Mouse (Mus musculus): ENCODE data around the gene Pank1. TPM values are rescaled to one million over a fixed set of nuclear protein-coding genes. Genes with fewer than 3 reads are reported as not detected.

Gene Pank1
- polyA plus RNA-seq, 1 experiment from 2014 or later, result 4.6 TPM

GRCm38 (mm10) chr19:34819577-34820170 lies 59.6 kb downstream of the Pank1 start:
- H3K4me2 ChIP-seq, result no peak overlapping the region
- WGBS (ENCODE audit: insufficient replicate concordance), result 69% methylated on average over 5 of the region's 5 CpGs
- H3K9me3 ChIP-seq (replicated peaks), result no peaks in the 10 kb centered on the region
- H3K27ac ChIP-seq, result peak overlapping the region; percentile 37; the same call in 1 of the 2 replicates
- no peaks in the 10 kb centered on the region; the same call in 1 of the 2 replicates for H3K4me1 ChIP-seq (replicated peaks)
- no peak for DNase-seq
- H3K4me3 ChIP-seq (replicated peaks), result no peak overlapping the region
- H3K36me3 ChIP-seq, result peaks cover 10% of the 10 kb centered on the region; the same call in 1 of the 2 replicates
- H3K27me3 ChIP-seq, result no peaks in the 10 kb centered on the region
- no peak overlapping the region for H3K9ac ChIP-seq
- peak; percentile 82 for ATAC-seq (ENCODE audit: low read depth)

DNA sequence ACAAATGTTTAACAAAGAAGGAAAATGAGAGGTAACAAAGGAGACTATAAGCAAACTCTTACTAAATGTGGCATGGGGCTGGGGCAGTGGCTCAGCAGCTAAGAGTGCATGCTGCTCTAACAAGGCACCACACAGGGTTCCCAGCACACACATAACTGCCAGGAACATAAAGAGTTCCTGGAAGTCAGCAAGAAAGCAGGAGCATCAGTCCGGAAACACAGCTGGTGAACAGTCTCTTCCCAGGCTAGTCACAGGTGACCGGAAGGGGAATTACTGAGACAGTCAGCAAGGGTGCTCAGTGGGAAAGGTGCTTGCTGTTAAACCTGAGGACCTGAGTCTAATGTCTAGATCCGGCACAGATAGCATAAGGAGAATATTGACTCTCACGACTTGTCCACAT lies 63.9 kb downstream of the Pank1 start:
- no peaks in the 10 kb centered on the region for H3K9me3 ChIP-seq (replicated peaks)
- ATAC-seq (ENCODE audit: low read depth) (no peak), DNase-seq (no peak)
- no peaks in the 10 kb centered on the region for H3K27me3 ChIP-seq
- WGBS (ENCODE audit: insufficient replicate concordance), result 78% methylated on average over 4 of the region's 4 CpGs
- H3K9ac ChIP-seq, result no peak overlapping the region
- H3K27ac ChIP-seq, result no peak overlapping the region
- no peak overlapping the region for H3K4me3 ChIP-seq (replicated peaks)
- 0 out of 2 replicates have a peak, but pooled peaks cover 2% of the 10 kb centered on the region for H3K36me3 ChIP-seq
- H3K4me2 ChIP-seq, result no peak overlapping the region
- no peaks in the 10 kb centered on the region; the same call in 1 of the 2 replicates for H3K4me1 ChIP-seq (replicated peaks)

GRCm38 (mm10) chr19:34814696-34815095 lies 64.6 kb downstream of the Pank1 start:
- Histone ChIP-seq H3K4me2 (no peak overlapping the region), H3K27ac (no peak overlapping the region), H3K4me1 (replicated peaks) (no peaks in the 10 kb centered on the region; the same call in 1 of the 2 replicates), H3K4me3 (replicated peaks) (no peak overlapping the region), H3K36me3 (0 out of 2 replicates have a peak, but pooled peaks cover 2% of the 10 kb centered on the region), H3K27me3 (no peaks in the 10 kb centered on the region), H3K9me3 (replicated peaks) (no peaks in the 10 kb centered on the region), H3K9ac (no peak overlapping the region)
- ATAC-seq (ENCODE audit: low read depth) (no peak), DNase-seq (no peak)
- 55% methylated on average over 4 of the region's 4 CpGs for WGBS (ENCODE audit: insufficient replicate concordance)

DNA sequence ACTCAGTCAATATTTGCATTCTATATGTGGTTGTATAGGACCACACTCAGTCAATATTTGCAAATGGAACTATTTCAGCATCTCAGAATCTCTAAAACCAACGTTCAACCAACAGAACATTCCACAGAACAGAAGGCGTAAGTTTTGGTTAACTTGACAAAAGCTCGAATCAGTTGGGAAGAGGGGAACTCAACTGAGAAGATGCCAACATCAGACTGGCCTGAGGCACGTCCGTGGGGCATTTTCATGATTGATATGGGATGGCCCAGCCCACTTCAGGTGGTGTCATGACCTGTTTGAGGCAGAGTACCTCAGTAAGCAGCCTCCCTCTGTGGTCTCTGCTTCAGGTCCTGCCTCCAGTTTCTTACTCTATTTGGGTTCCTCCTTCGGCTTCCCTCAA lies 65.3 kb downstream of the Pank1 start:
- Histone ChIP-seq H3K4me2 (no peak overlapping the region), H3K36me3 (0 out of 2 replicates have a peak, but pooled peaks cover 1% of the 10 kb centered on the region), H3K27ac (no peak overlapping the region), H3K4me1 (replicated peaks) (no peaks in the 10 kb centered on the region; the same call in 1 of the 2 replicates), H3K9ac (no peak overlapping the region), H3K4me3 (replicated peaks) (no peak overlapping the region), H3K27me3 (no peaks in the 10 kb centered on the region), H3K9me3 (replicated peaks) (no peaks in the 10 kb centered on the region)
- no peak for ATAC-seq (ENCODE audit: low read depth)
- 74% methylated on average over 6 of the region's 6 CpGs for WGBS (ENCODE audit: insufficient replicate concordance)
- DNase-seq, result no peak

DNA sequence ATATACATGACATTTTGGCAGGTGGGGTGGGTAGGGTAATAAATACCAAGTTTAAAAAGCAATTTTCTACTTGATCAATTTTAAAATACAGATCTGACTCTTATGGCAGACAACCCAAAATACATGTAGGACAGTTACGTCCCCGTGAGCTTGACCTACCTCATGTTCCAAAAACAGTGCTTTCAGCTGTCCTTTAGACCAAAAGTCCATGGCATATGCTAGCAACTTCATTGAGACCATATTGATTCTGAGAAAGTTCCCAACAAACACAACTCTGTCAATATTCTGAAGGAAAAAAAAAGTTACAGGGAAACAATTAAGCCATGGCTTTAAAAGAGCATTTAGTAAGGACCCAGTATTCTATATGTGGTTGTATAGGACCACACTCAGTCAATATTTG lies 65.7 kb downstream of the Pank1 start:
- Histone ChIP-seq H3K4me2 (no peak overlapping the region), H3K36me3 (no peaks in the 10 kb centered on the region), H3K9me3 (replicated peaks) (no peaks in the 10 kb centered on the region), H3K27ac (no peak overlapping the region), H3K4me1 (replicated peaks) (no peaks in the 10 kb centered on the region), H3K4me3 (replicated peaks) (no peak overlapping the region), H3K9ac (no peak overlapping the region), H3K27me3 (no peaks in the 10 kb centered on the region)
- ATAC-seq (ENCODE audit: low read depth) (no peak), DNase-seq (no peak)
- 75% methylated on average over 2 of the region's 2 CpGs for WGBS (ENCODE audit: insufficient replicate concordance)

DNA sequence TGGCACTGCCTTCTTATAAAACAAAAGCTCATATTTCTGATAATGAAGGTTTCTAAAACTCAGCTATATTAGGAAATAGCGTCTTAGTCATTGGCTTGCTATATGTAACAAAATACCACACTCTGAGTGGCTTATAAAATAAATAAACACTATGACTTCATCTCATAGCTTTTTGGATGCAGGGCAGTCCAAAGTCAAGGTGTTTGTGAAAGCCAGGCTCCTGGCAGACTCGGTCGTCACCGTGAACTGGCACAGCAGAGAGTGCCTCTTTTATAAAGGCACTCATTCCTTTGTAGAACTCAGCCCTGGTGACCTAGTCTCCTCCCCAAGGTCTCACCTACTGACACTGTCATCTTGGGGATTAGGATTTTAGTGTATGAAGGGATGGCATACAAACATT lies 66.5 kb downstream of the Pank1 start:
- no peaks in the 10 kb centered on the region for H3K36me3 ChIP-seq
- no peak for DNase-seq
- WGBS (ENCODE audit: insufficient replicate concordance), result 82% methylated on average over 4 of the region's 4 CpGs
- no peaks in the 10 kb centered on the region for H3K27me3 ChIP-seq
- H3K9ac ChIP-seq, result no peak overlapping the region
- no peaks in the 10 kb centered on the region for H3K4me1 ChIP-seq (replicated peaks)
- H3K4me3 ChIP-seq (replicated peaks), result no peak overlapping the region
- ATAC-seq (ENCODE audit: low read depth), result no peak
- H3K9me3 ChIP-seq (replicated peaks), result no peaks in the 10 kb centered on the region
- H3K27ac ChIP-seq, result no peak overlapping the region
- no peak overlapping the region for H3K4me2 ChIP-seq

DNA sequence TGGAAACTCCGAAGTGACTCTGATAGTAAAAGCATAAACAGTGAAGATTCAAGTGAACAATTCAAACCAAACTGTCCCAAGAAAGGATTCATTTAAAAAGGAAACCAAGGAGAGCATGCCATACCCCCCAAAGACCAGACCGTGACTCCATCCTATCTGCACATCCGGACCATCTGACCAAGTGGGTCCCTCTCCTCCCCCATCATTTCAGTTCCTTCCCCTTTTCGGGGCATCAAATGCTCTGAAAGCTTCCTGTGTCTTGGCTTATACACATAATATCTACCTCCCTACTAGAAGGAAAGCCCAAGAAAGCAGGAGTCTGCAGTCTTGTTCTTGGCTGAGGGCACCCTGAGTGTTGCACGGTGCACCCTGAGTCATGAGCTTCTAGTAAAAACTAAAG lies 72.1 kb downstream of the Pank1 start:
- 30% methylated on average over 5 of the region's 5 CpGs for WGBS (ENCODE audit: insufficient replicate concordance)
- Histone ChIP-seq H3K9me3 (replicated peaks) (no peaks in the 10 kb centered on the region), H3K36me3 (no peaks in the 10 kb centered on the region), H3K27me3 (no peaks in the 10 kb centered on the region), H3K4me2 (no peak overlapping the region), H3K27ac (no peak overlapping the region), H3K9ac (no peak overlapping the region), H3K4me3 (replicated peaks) (no peak overlapping the region), H3K4me1 (replicated peaks) (no peaks in the 10 kb centered on the region)
- DNase-seq (no peak), ATAC-seq (ENCODE audit: low read depth) (no peak)

- Histone ChIP-seq H3K27ac (no peak overlapping the region), H3K36me3 (no peaks in the 10 kb centered on the region), H3K27me3 (no peaks in the 10 kb centered on the region), H3K4me1 (replicated peaks) (no peaks in the 10 kb centered on the region), H3K9me3 (replicated peaks) (no peaks in the 10 kb centered on the region), H3K4me3 (replicated peaks) (no peak overlapping the region), H3K4me2 (no peak overlapping the region), H3K9ac (no peak overlapping the region)
- DNase-seq (no peak), ATAC-seq (ENCODE audit: low read depth) (no peak)
- 67% methylated on average over 2 of the region's 2 CpGs for WGBS (ENCODE audit: insufficient replicate concordance)
These were observed 74.2 kb downstream of the Pank1 start for GRCm38 (mm10) chr19:34805071-34805470.

DNA sequence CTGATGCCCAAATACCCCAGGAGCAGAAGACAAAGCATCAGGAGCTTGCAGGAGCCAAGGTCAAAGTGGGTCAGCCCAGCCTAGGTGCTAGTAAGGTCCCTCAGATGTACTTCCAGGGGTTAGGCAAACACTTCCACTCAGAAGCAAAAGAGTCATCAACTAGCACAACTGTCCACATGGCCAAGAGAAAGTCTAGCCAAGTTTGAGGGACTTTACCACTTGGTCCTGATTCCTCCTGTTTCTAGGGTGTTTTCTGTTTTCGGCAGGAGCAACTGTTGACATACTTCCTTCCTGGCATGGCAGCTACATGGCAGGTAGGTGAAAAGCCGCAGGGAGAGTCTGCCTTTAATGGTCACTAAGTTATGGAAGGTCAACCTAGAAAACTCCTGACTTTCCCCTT lies 74.7 kb downstream of the Pank1 start:
- H3K4me3 ChIP-seq (replicated peaks), result no peak overlapping the region
- DNase-seq (no peak), ATAC-seq (ENCODE audit: low read depth) (no peak)
- no peaks in the 10 kb centered on the region for H3K27me3 ChIP-seq
- no peak overlapping the region for H3K4me2 ChIP-seq
- no peaks in the 10 kb centered on the region for H3K9me3 ChIP-seq (replicated peaks)
- no peak overlapping the region for H3K9ac ChIP-seq
- H3K36me3 ChIP-seq, result no peaks in the 10 kb centered on the region
- H3K27ac ChIP-seq, result no peak overlapping the region
- H3K4me1 ChIP-seq (replicated peaks), result no peaks in the 10 kb centered on the region; the same call in 1 of the 2 replicates
- WGBS (ENCODE audit: insufficient replicate concordance), result 62% methylated on average over 2 of the region's 2 CpGs

- Histone ChIP-seq H3K36me3 (no peaks in the 10 kb centered on the region), H3K4me2 (no peak overlapping the region), H3K9ac (no peak overlapping the region), H3K9me3 (replicated peaks) (no peaks in the 10 kb centered on the region), H3K27me3 (no peaks in the 10 kb centered on the region), H3K27ac (no peak overlapping the region), H3K4me3 (replicated peaks) (no peak overlapping the region), H3K4me1 (replicated peaks) (no peaks in the 10 kb centered on the region; the same call in 1 of the 2 replicates)
- 73% methylated on average over 4 of the region's 4 CpGs for WGBS (ENCODE audit: insufficient replicate concordance)
- no peak for DNase-seq
- ATAC-seq (ENCODE audit: low read depth), result no peak
These were observed 75.9 kb downstream of the Pank1 start for GRCm38 (mm10) chr19:34803396-34803795.

DNA sequence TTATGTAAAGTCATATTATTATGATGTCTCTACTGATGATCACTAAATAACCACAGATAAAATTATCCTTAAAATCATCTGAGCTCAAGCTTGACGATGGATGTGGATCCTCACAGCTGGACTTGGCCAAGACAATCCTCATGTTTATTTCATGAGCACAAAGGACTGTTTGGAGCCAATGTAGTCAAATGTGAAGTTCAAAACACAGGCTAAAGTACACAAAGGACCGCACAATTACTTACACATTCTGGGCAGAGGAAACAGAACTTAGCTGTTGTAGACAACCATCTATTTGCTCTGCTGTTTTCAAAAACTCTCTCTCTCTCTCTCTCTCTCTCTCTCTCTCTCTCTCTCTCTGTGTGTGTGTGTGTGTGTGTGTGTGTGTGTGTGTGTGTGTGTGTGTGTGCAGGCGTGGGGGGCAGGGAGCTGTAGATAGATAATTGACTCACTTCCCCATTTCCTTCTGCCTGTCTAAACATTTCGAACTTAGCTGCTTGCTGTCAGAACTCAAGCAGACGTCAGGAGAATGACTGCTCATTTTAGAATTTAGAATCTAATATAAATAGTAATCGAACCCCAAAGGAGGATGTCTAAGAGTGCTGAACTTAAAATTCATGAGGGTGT lies 79.5 kb downstream of the Pank1 start:
- no peak for ATAC-seq (ENCODE audit: low read depth)
- H3K9me3 ChIP-seq (replicated peaks), result no peaks in the 10 kb centered on the region
- 25% methylated on average over 6 of the region's 6 CpGs for WGBS (ENCODE audit: insufficient replicate concordance)

GRCm38 (mm10) chr19:34796396-34796795 lies 82.9 kb downstream of the Pank1 start:
- 56% methylated on average over 4 of the region's 4 CpGs for WGBS (ENCODE audit: insufficient replicate concordance)
- no peaks in the 10 kb centered on the region for H3K9me3 ChIP-seq (replicated peaks)
- no peak overlapping the region for H3K27ac ChIP-seq
- H3K9ac ChIP-seq, result no peak overlapping the region
- H3K36me3 ChIP-seq, result no peaks in the 10 kb centered on the region
- no peaks in the 10 kb centered on the region; the same call in 1 of the 2 replicates for H3K4me1 ChIP-seq (replicated peaks)
- DNase-seq (no peak), ATAC-seq (ENCODE audit: low read depth) (no peak)
- H3K27me3 ChIP-seq, result no peaks in the 10 kb centered on the region
- H3K4me3 ChIP-seq (replicated peaks), result no peak overlapping the region
- no peak overlapping the region for H3K4me2 ChIP-seq

More for the DNA sequence above, 79.5 kb downstream of the Pank1 start:
- Histone ChIP-seq H3K36me3 (no peaks in the 10 kb centered on the region), H3K4me1 (replicated peaks) (no peaks in the 10 kb centered on the region; the same call in 1 of the 2 replicates), H3K4me3 (replicated peaks) (no peak overlapping the region), H3K4me2 (no peak overlapping the region), H3K27me3 (no peaks in the 10 kb centered on the region), H3K27ac (no peak overlapping the region), H3K9ac (no peak overlapping the region)
- DNase-seq, result no peak

All from liver, embryonic 13.5 days (tissue).